Mouse (Mus musculus): ENCODE results near the gene Glyatl3. TPM values are rescaled to one million over a fixed set of nuclear protein-coding genes. Genes with fewer than 3 reads are reported as not detected.

Glyatl3 gene
- polyA plus RNA-seq, 1 experiment from 2014 or later = not detected

Other genes starting within 250 kb of the Glyatl3 start
- gene Esp1, start 187.2 kb downstream of the Glyatl3 start, polyA plus RNA-seq (2016; fragmentation: Nextera tagmentation; extraction: Ambion mirVana) = not detected in 2 replicates
- not detected in 2 replicates for gene Crisp2, start 107.3 kb downstream of the Glyatl3 start, polyA plus RNA-seq (2016; fragmentation: Nextera tagmentation; extraction: Ambion mirVana)
- gene Rhag, start 103.2 kb downstream of the Glyatl3 start, polyA plus RNA-seq (2016; fragmentation: Nextera tagmentation; extraction: Ambion mirVana) = 2.6 and 2.8 TPM in 2 replicates
- gene 9130008F23Rik, start 33.8 kb downstream of the Glyatl3 start, polyA plus RNA-seq (2016; fragmentation: Nextera tagmentation; extraction: Ambion mirVana) = 0.66 and 0.83 TPM in 2 replicates
- gene Mut, start 20.3 kb upstream of the Glyatl3 start, polyA plus RNA-seq (2016; fragmentation: Nextera tagmentation; extraction: Ambion mirVana) = 23.7 and 28.0 TPM in 2 replicates
- gene Cenpq, start 20.7 kb upstream of the Glyatl3 start, polyA plus RNA-seq (2016; fragmentation: Nextera tagmentation; extraction: Ambion mirVana) = 21.8 and 26.0 TPM in 2 replicates

Data from neural tube, embryonic 12.5 days (tissue).